Mouse (Mus musculus) left cerebral cortex, postnatal 36 days (tissue): Measurements from ENCODE around the gene Prkx. TPM values are rescaled to one million over a fixed set of nuclear protein-coding genes. Genes with fewer than 3 reads are reported as not detected.

Source experiments
- DNase-seq, 2 experiments: peaks; one replicate each; pipeline ENCODE4 v3.0.0; 2021 to 2022; ENCODE audit warnings: low spot score in 2 of 2, mixed read lengths in 1 of 2
- intact Hi-C: fragments of 180-260 bp; cut with DNase I; formaldehyde crosslinking; loops from one replicate; pipeline ENCODE4 v1.15.1; 2025
- total RNA-seq, 2 experiments: library from RNA; stranded (reverse); gene quantifications; 2 replicates each; pipeline ENCODE4 v1.2.3; 2021

The Prkx gene
- total RNA-seq: 10 to 100 TPM in 1 of 2 experiments, 1 to 10 TPM in 1; 8.5 to 10.1 TPM

- no peak for DNase-seq
- intact Hi-C loops: loop anchor here (5.0 kb wide), 1 partner anchor 39 kb away; no protein-coding TSS in a partner anchor
These were observed at the start of gene Prkx for GRCm38 (mm10) chrX:77796238-77796835. TSS of gene Prkx (minus strand) at chrX:77796278.

DNA sequence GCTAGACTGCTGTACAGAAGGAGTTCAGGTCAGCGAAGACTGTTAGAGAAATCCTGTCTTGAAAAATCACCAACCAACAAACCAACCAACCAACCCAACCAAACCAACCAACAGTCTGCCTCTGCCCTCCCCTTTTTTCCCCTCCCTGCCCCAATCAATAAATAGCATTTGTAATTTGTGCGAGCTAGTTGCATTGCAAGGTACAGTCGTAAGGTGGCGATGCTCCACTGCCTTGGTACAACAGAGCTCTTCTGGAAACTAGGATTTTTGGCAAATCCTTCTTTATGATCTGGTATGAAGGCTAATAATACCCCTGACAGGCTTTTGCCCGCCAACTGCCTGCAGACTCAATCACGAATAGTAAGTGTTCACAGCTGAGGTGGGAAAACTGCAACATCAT is 16.0 kb upstream of the Prkx start:
- no peak for DNase-seq

GRCm38 (mm10) chrX:77810608-77811206 is 14.6 kb upstream of the Prkx start:
- peak; percentile 28 to 77 for DNase-seq
- intact Hi-C loops: loop anchor here (10.0 kb wide), 1 partner anchor 614 kb away; no protein-coding TSS in a partner anchor

More for the DNA sequence above, 16.0 kb upstream of the Prkx start:
- intact Hi-C loops: loop anchor here (10.0 kb wide), 1 partner anchor 613 kb away; no protein-coding TSS in a partner anchor

- intact Hi-C loops: loop anchor here (2.0 kb wide), 1 partner anchor 68 kb away; no protein-coding TSS in a partner anchor
- DNase-seq: no peak
These were observed 12.5 kb upstream of the Prkx start for GRCm38 (mm10) chrX:77808602-77809001.

DNA sequence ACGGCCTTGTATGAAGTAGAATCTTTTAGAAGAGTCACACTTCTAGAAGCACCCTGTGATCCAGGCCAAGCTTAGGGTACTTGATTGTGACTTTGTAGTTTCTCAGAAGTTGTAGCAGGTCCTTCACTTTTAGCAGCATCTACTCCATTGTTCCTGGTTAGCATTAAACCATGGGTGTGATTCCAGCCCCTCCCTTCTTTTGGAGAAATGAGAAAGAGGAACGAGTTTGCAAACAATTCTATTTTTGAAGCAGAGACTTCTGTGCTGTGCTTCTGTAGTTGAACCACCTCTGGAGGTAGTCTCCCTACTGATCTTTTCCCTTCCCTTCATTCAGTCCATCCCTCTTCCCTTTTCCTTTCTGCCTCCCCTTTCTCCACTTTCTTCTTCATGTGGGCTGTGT is 6.2 kb upstream of the Prkx start:
- intact Hi-C loops: no loop called here

GRCm38 (mm10) chrX:77801543-77801942 is 5.5 kb upstream of the Prkx start:
- DNase-seq: no peak
- intact Hi-C loops: no loop called here

More for the DNA sequence above, 6.2 kb upstream of the Prkx start:
- DNase-seq: no peak

DNA sequence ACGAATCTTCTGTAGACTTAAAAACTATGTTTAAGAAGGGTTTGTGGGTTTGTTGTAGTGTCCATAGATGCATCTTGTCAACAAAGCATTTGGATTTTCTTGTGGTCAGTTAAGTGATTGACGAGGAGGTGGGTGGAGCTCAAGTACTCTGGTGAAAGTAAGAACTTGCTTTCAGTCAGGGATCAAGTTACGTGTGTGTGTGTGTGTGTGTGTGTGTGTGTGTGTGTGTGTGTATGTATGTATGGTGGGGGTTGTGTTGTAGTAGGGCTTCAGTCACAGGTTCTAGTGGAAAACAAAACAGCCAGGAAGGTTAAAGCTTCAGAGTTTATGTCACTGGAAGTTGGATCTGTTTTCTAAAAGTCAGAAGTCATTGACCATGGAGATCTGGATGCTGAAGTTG is 3.5 kb upstream of the Prkx start:
- DNase-seq: no peak
- intact Hi-C loops: loop anchor here (5.0 kb wide), 1 partner anchor 42 kb away; no protein-coding TSS in a partner anchor

DNA sequence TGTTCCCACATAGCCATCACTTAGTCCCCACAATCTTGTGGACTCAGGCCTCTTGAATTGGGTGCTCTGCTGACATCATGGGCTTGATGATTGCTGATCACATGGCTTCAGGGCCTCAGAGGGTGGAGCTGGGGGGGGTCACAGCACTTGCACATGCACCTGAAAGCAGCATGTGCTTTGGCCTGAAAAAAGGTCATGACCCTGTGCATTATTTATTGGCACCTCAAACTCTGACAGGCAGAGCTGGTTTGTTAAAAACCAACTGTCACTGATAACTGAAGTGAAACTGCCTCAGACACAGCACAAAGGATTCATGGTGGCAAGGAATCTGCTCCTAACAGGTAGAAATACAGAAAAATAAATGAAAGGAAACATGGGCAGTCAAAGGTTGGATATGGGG is 1.7 kb upstream of the Prkx start:
- no peak for DNase-seq
- intact Hi-C loops: loop anchor here (5.0 kb wide), 1 partner anchor 40 kb away; no protein-coding TSS in a partner anchor

GRCm38 (mm10) chrX:77796916-77797315 is 838 bp upstream of the Prkx start:
- intact Hi-C loops: loop anchor here (5.0 kb wide), 1 partner anchor 40 kb away; no protein-coding TSS in a partner anchor
- DNase-seq: no peak

GRCm38 (mm10) chrX:77795858-77796174 is 262 bp downstream of the Prkx start:
- intact Hi-C loops: loop anchor here (5.0 kb wide), 1 partner anchor 39 kb away; no protein-coding TSS in a partner anchor
- DNase-seq: peak; percentile 81 to 85

- intact Hi-C loops: loop anchor here (5.0 kb wide), 1 partner anchor 38 kb away; no protein-coding TSS in a partner anchor
- DNase-seq: peak; percentile 29 to 37
These were observed 868 bp downstream of the Prkx start for GRCm38 (mm10) chrX:77794962-77795857.

GRCm38 (mm10) chrX:77788675-77789074 is 7.4 kb downstream of the Prkx start:
- intact Hi-C loops: no loop called here
- DNase-seq: no peak

DNA sequence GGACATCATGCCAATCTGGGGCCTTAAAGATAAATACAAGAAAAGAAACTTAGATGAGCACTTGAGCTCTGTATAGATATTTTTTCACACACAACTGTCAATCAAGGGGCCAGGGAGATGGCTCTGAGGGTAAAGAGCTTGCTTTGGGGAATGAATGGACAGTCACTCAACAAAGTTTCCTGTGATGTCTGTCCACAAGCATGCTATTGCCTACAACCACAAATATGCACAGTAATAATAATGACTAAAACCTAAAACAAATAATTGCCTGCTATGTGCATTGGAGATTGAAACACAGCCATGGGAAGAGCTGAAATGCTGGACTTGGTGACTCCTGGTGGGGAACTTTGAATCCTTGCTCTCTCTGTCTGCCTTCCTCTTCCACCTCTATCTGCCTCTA is 9.7 kb downstream of the Prkx start:
- DNase-seq: no peak
- intact Hi-C loops: no loop called here

DNA sequence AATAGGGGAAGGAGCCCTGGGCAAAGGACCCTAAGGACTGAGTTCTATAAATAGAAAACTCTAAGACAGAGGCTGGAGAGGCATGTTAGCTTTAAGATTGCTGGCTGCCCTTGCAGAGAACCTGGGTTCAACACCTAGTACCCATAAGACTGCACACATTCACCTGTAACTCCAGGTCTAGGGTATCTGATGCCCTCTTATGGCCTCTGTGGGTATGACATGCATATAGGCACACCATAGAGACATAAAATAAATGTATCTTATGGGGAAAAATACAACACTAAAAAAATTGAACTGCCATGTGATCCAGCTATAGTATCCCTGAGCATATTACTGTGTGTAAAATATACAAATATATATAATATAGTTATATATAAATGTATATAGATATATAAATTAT is 18.3 kb downstream of the Prkx start:
- DNase-seq: no peak
- intact Hi-C loops: no loop called here

DNA sequence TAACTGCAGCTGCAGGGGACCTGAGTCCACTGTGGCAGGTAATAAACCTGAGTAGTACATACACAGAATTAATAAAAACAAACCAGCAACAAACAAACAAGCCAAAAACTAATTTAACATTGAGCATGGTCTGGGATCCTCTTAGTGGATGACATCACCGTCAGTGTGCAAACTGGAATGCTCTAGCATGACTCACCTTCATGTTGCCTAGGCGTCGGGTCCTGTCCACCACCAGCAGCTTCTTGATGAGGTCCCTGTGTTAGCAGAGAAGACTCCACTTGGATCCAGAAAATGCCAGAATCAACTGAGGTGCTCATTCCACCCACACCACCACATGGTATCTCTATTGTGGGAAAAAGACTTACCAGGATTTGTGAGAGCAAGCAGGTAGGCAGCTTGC is 30.9 kb downstream of the Prkx start:
- no peak for DNase-seq
- intact Hi-C loops: no loop called here

DNA sequence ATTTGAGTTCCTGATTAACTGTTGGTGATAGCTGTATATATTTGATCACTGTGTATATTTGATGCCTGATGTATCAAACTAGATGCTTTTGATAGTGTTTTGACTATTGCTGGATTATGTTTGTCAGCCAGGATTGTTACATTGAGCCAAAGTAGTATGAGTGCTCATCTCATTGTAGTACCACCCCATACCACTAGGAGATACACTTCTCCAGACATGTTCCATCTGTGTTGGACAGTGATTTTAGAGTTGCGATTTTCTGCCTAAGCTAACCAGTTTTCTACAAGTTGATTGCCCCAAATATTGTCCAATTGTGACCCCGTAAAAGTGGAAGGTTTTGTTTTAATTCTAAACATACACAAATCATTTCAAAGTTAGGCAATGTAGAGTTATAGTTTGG is 51.8 kb downstream of the Prkx start:
- intact Hi-C loops: no loop called here
- no peak for DNase-seq

GRCm38 (mm10) chrX:77741383-77741782 is 54.7 kb downstream of the Prkx start:
- intact Hi-C loops: loop anchor here (2.0 kb wide), 1 partner anchor 67 kb away; no protein-coding TSS in a partner anchor
- no peak for DNase-seq

- intact Hi-C loops: no loop called here
These were observed 62.0 kb downstream of the Prkx start for GRCm38 (mm10) chrX:77733930-77734536.

GRCm38 (mm10) chrX:77720298-77720697 is 75.8 kb downstream of the Prkx start:
- intact Hi-C loops: loop anchor here (5.0 kb wide), 1 partner anchor 1038 kb away; no protein-coding TSS in a partner anchor
- DNase-seq: peak; percentile 13 to 20

More at GRCm38 (mm10) chrX:77733930-77734536, 62.0 kb downstream of the Prkx start:
- no peak for DNase-seq
